Mouse (Mus musculus) splenic B cell, adult 2 months (primary cell): ENCODE measurements at regions not wholly inside any gene's neighbourhood (a gene's known extent, or its start where the extent isn't known, plus 50 kb on each side); places are given as distances from the start of the nearest gene placed in this dataset.

ENCODE experiments used
- DNase-seq: peaks from one replicate; pipeline ENCODE4 v3.0.0-alpha.2; 2011; ENCODE audit warnings: low read depth, low spot score
- H3K27me3 ChIP-seq: 2 replicates; pipeline ENCODE4 v1.6.1; 2012; ENCODE audit warnings: mild to moderate bottlenecking, low read length, moderate library complexity, mixed read lengths; ENCODE audit not compliant: control insufficient read depth, poor library complexity, insufficient read depth, severe bottlenecking
- H3K36me3 ChIP-seq: 2 replicates; pipeline ENCODE4 v1.6.1; 2012; ENCODE audit warnings: mild to moderate bottlenecking, low read length, moderate library complexity, mixed read lengths; ENCODE audit not compliant: control insufficient read depth, poor library complexity, insufficient read depth, severe bottlenecking

DNA sequence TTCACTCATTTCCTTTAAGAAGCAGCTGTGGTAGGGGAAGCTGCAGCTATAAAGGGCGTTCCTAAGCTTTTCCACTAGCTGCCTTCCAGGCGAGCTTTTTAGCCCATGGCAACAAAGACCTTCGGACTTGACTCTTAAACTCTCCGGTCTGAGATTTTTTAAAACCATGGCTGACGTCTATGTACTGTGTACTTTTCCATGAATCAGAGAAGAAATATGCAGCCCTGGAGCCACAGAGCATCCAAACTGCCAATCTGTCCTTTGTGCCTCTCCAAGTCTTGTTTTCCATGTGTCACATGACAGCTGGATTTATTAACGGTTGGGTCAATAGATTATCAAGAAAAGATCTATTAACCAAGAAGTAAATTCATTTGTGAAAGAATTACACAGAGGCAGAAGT, 78.9 kb upstream of the Gm9887 start:
- DNase-seq = no peak

DNA sequence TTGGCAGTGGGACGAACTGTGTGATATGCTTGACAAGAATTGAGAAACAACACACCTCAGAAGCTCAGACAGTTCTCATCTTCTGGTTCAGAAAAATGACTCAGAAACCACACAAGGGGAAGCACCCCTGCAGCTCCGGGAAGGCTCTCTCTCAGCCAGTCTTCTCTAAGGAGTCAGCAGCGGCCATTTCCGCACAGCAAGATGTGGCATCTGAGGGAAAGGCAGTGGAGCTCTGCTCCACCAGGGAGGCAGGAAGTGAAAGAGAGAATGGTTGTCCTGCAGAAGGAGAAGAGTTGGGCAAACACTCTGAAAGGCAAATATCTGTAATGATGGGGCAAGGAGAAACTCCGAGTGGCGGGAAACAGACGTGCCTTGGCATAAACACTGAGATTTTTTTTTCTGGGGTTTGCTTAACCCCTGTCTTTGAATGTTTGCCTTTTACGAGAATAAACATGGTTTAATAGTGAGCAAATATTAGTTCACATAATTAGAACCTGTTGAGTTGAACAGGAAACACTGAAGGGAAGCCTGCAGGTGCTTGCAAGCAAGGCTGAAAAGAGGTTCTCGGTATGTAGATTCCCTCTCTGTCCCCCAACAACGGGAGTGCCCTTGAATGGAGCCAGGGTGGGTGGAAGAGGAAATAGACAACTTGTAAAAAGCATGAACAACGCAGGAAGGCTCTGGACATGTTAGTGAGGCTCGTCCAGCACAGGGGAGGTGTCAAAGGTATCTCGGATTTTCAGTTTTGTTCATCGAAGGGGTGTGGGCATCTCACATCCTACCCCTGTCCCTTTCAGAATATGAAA, 75.9 kb upstream of the Gm9887 start:
- Histone ChIP-seq H3K36me3 (no peaks in the 10 kb centered on the region), H3K27me3 (no peaks in the 10 kb centered on the region)
- DNase-seq = peak; percentile 82

More for the DNA sequence above, 78.9 kb upstream of the Gm9887 start:
- H3K36me3 ChIP-seq = no peaks in the 10 kb centered on the region
- no peaks in the 10 kb centered on the region for H3K27me3 ChIP-seq

DNA sequence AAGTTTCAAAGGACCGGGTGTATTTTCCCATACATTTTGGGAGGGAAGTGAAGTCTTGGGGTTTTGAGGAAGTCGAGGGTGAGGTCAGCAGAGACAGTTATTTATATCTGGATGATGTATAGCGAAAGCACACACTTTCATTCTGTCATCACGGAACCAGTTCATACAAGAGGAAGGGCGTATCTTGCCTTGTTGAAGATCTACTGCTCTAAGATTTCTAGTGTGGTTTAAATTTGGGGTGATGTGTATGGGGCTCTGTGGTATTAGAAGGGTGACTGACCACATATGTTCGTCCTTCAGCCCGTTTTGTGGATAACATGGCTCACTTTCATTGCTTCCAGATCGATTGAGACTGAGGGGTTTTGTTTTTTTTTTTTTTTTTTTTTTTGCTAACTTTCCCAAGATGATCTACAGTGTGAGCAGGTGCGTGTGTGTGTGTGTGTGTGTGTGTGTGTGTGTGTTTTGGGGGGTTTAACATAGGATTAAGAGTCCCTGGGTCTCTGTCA, 75.1 kb upstream of the Gm9887 start:
- peak; percentile 86 for DNase-seq

DNA sequence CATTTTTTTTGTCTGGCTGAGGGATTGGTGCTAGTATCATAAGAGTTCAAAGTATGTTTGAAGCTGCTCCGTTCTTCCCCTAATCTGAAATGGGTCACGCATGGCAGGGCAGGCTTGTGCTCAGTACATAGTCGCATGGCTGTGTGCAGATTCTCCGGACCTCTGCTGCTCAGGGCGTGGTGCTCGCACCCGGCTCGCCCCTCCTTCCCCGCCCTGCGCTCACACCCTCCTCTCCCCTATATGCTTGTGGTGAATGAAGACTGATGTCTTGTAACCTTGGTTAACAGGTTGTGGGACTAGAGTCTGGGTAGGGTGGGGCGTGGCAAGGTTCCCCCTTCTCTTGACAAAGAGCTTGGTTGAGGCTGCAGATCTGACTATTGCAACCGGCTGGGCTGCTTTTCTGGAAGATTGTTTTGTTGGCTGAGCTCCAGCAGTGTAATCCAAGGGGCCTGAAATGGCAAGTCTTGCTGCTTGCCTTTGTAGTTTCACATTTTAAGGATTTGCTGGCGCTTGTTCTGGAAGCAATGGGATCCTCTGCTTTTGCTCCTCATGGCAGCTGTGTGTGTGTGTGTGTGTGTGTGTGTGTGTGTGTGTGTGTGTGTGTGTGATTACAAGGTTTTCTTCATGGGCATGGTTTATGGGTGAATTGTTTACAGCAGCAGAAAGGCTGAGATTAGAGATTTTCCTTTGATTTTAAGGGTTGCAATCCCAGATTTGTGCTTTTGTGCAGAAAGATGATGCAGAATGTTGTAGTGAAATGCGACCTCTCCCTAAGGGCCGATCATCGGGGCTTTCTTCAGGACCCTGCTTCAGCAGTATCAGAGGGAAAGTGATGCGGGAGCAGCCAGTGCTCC, 74.4 kb upstream of the Gm9887 start:
- H3K27me3 ChIP-seq = no peaks in the 10 kb centered on the region
- no peaks in the 10 kb centered on the region for H3K36me3 ChIP-seq
- peak; percentile 85 for DNase-seq

More for the DNA sequence above, 75.1 kb upstream of the Gm9887 start:
- Histone ChIP-seq H3K36me3 (no peaks in the 10 kb centered on the region), H3K27me3 (no peaks in the 10 kb centered on the region)

DNA sequence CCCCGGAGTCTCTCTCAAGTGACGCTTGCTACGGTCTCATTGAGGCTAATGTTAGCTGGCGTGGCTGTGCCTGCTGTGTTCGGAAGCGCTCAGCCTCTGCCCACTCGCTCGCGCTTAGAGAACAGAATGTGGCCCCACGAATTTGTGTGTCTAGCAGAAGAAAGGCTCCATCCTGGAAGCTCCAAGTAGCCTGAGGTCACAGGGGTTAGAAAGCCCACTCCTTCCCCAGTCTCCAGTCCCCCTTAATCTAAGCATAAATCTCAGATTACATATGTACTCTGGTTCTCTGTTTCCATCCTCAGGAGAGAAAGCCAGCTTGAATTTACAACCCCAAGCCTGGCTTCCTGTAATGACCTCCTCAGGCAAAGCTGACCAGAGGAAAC, 73.8 kb upstream of the Gm9887 start:
- Histone ChIP-seq H3K27me3 (no peaks in the 10 kb centered on the region), H3K36me3 (no peaks in the 10 kb centered on the region)
- peak; percentile 63 for DNase-seq

DNA sequence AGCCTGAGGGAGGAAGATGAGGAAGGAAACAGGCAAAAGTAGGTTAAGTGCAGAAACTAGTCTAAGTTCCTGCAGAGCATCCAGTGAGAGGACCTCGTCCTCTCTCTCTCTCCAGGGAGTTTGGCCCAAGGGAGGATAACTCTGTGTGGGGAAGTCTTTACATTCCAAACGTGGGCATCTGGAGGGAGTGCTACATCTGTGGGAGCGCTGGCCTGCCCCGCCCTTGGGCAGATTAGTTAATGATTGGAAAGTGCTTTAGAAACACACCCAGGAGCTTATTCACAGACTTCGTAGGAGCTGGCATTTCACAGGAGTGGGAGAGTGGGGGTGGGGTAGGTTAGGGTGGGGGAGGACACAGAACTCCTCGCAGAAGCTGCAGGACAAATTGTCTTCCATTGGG, 70.1 kb upstream of the Gm9887 start:
- Histone ChIP-seq H3K36me3 (no peaks in the 10 kb centered on the region), H3K27me3 (no peaks in the 10 kb centered on the region)
- no peak for DNase-seq

DNA sequence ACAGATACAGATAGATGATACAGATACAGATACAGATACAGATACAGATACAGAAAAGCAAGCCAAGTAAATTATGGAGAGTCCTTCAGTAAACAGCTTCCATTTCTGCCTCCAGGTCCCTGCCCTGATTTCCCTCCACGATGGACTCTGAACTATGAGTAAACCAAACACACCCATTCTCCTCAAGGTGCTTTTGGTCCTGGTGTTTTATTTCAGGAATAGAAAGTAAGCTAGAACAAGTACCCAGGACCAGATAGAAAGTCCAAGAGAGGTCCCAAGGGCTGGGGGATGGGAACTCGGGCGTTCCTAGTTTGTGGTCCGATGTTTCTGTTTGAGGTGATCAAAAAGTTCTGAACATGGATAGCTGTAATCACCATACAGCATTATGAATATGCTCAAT, 69.5 kb upstream of the Gm9887 start:
- no peak for DNase-seq
- Histone ChIP-seq H3K27me3 (no peaks in the 10 kb centered on the region), H3K36me3 (no peaks in the 10 kb centered on the region)

DNA sequence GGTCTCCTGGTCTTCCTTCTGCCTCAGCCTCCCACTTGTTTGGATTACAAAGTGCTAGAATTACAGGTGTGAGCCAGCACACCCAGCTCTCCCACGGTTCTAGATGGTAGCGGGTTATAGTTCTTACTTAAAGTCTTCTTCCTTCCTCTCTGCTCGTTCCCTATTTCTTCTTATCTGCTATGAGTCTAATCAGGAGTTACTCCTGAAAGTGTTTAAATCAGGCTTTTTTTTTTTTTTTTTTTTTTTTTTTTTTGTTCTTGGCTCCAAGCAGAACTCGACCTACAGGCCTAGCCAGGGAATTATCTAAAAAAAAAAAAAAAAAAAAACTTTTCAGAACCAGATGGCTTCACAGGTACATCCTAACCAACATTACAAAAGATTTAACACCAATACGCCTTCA, 66.0 kb upstream of the Gm9887 start:
- Histone ChIP-seq H3K27me3 (no peaks in the 10 kb centered on the region), H3K36me3 (no peaks in the 10 kb centered on the region)
- DNase-seq = no peak

DNA sequence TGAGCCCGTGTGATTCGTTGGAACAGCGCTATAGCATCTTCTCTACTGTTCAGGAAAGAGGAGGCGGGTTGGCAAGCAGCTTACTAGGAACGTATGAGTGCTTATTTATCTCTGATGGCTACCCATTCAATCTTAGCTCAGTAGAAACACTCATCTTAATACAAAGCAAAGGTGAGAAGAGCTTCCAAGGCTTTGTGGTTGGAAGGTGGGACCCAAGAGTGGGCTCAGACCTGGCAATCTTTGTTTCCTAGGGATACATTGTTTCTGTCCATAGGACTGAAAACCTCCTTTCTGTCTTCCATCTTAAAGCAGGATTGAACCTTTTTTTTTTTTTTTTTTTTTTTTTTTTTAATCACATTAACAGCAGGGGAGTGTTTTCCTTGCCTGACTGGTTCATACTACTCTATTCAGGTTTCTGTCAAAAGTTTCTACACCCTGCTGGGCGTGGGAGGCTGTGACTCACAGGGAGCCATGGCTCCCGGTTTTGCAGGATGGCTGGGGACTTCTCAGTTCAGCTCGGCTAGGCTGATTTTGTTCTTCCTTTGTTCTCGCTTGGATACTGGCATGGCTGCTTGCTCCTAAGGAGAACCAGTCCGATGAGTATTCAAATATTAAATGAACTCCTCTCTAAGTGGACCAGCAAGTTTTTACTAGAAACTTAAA, 64.7 kb upstream of the Gm9887 start:
- DNase-seq = no peak
- H3K36me3 ChIP-seq = no peaks in the 10 kb centered on the region
- H3K27me3 ChIP-seq = no peaks in the 10 kb centered on the region

DNA sequence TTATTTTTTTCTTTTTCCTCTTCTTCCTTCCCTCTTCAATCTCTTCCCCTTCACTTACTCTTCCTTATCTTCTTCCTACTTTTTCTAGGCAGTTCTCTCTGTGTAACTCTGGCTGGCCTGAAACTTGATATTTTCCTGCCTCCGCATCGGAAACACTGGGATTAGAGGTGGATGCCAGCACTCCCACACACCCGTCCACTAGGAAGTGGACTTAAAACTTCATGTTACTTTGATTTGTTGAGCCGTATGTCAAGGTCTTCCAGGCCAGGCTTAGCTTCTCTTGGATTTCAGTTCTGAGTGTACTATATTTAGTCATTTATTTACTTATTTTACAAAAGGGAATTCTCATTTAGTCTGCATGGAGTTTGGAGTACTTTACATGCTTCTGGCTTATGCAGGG, 62.1 kb upstream of the Gm9887 start:
- no peaks in the 10 kb centered on the region for H3K36me3 ChIP-seq
- no peaks in the 10 kb centered on the region for H3K27me3 ChIP-seq
- no peak for DNase-seq

DNA sequence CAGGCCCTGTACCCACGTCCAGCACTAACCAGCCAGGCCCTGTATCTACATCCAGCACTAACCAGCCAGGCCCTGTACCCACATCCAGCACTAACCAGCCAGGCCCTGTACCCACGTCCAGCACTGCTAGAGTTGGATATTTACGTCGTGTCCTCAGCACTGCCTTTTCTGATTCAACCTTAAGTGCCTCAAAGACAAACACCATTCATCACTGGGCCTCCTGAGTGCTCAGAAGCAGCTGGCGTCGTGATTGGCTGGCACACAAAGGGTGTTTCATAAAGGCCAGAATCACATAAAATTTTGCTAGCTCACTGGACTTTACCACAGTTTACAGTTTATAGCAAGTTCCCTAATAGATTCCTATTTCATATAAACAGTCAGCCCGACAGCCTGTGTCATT, 59.8 kb upstream of the Gm9887 start:
- no peaks in the 10 kb centered on the region for H3K36me3 ChIP-seq
- no peak for DNase-seq
- H3K27me3 ChIP-seq = no peaks in the 10 kb centered on the region

DNA sequence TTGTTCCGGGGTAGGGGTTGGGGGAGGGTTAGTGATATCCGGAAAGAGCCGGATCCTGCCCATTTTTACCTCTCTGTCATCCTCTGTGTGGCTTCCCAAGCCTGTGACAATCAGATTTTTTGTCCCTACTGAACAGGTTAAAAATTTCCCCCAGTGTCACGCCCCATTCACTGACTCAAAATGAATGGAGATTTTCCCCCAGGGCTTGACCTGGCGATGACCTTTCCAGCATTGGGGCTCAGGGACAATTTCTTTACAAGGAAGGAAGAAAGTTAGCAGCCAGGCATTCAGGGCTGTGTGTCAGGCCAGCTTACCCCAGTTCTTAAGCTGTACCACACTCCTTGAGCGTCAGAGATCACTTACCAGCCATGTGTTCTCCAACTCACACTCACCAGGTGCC, 55.9 kb upstream of the Gm9887 start:
- no peaks in the 10 kb centered on the region for H3K27me3 ChIP-seq
- H3K36me3 ChIP-seq = no peaks in the 10 kb centered on the region
- DNase-seq = no peak

DNA sequence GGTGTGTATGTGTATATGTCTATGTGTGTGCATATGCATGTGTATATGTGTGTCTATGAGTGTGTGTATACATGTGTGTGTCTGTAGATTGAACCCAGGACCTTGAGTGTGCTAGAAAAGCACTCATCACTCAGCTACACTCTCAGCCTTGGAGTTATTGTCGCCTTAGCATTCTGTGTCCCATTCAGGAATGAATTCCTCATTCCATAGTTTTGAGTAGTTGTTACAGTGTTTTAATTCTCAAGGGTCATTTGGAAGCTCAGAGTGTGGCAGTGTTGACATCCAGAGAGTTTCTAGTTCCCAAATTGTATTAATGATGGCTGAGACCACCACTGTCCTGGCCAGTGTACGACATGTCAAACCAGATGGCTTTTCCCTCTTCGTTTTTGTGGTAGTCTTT, 53.4 kb upstream of the Gm9887 start:
- no peaks in the 10 kb centered on the region for H3K36me3 ChIP-seq
- H3K27me3 ChIP-seq = no peaks in the 10 kb centered on the region
- no peak for DNase-seq

DNA sequence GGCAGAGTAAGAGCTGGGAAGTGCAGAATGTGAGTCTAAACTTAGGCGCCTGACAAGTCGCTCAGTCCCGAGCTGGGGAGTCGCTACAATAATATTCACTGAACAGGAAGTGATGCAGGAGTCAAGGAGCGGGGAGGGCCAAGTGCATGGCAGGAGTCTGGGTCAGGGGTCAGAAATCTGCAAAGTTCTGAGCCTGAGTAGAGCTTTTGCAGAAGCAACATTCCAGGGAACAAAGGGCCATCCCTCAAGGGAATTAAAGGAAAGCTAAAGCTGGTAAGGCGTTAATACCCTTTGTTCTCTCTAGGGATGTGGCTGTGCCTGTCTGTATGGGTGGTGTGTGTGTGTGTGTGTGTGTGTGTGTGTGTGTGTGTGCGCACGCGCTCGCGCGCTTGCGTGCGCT, 52.7 kb upstream of the Gm9887 start:
- DNase-seq = no peak
- Histone ChIP-seq H3K27me3 (no peaks in the 10 kb centered on the region), H3K36me3 (no peaks in the 10 kb centered on the region)
